In the genomic region with DNA sequence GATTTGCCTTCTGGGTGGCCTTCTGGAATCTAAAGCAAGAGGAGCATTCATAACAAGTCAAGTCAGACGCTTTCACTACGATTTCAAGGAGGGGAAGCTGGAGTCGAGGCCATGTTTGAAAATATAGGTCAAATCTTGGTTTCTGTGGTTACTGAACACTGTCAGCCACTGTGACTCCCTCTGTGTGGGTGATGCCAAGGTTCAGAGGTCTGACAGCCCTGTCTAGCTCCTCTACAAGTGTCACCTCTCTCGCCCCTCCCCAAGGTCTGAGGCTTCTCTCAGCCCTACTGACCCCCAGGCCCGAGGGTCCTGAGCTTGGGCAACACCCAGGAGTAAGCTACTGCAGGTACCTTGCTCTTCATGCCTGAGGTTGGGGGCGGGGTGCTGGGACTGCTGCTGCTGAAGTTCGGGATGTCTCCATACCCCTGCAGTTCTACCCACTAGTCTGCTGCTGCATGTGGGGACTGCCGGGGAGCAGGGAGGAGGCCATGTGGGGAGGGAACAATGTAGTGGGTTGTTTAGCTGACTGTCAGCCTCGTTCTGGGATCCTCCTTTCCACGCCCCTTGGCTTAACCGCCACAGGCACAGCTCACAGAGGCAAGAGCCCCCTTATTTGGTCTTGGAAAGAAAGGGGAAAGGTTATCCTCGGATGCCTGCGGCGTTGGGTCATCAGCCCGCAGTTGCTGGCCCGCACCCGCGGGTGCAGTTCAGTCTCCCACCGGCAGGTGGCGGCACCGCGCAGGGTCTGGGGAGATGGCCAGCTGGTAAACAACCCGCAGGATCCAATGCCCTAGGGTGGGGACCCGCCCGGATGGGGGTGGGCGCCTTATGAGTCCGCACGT, we compare ENCODE assay signal across 8 mouse cellular contexts. TPM values are rescaled to one million over a fixed set of nuclear protein-coding genes. Genes with fewer than 3 reads are reported as not detected.
DNase-seq lines count a peak whose midpoint lies in the region; ATAC-seq and TF ChIP-seq lines count a peak whose summit lies in the region.

No protein-coding gene starts in this region.

- no peaks in the 10 kb centered on the region for H3K9me3 ChIP-seq in heart, embryonic 13.5 days
- no peaks in the 10 kb centered on the region for H3K9me3 ChIP-seq in kidney, embryonic 16.5 days (ENCODE audit: low read length)

- peak; percentile 70; the same call in 1 of the 2 replicates for ATAC-seq in heart, embryonic 13.5 days (ENCODE audit: extremely low read depth, insufficient number of reproducible peaks, low FRiP score, low TSS enrichment)
- peak; percentile 80 for ATAC-seq in kidney, embryonic 16.5 days (ENCODE audit: low FRiP score, low TSS enrichment)
- peak; percentile 55 for ATAC-seq in monocyte, adult 5-6 weeks (replicated peaks; ENCODE audit: insufficient number of reproducible peaks, low FRiP score, low TSS enrichment, poor library complexity, severe bottlenecking)

- peak overlapping the region; percentile 77 for H3K9ac ChIP-seq in heart, embryonic 13.5 days
- peak overlapping the region; percentile 55 for H3K9ac ChIP-seq in kidney, embryonic 16.5 days (replicated peaks; ENCODE audit: low read length)
- no peak overlapping the region for H3K9ac ChIP-seq in liver, adult 2 months (ENCODE audit: low read depth, low read length)

- 11% methylated on average over 28 of the region's 28 CpGs for WGBS in heart, embryonic 13.5 days
- 14% methylated on average over 28 of the region's 28 CpGs for WGBS in kidney, embryonic 16.5 days
- WGBS in liver, adult 2 months = 18% methylated on average over 28 of the region's 28 CpGs

- peak; percentile 82 for TF ChIP-seq CTCF in liver, adult 2 months (IDR thresholded peaks at IDR 0.05; ENCODE audit: low read depth, low read length)

- H3K36me3 ChIP-seq in heart, embryonic 13.5 days = no peaks in the 10 kb centered on the region
- no peaks in the 10 kb centered on the region for H3K36me3 ChIP-seq in kidney, embryonic 16.5 days (ENCODE audit: insufficient read depth, low read length)
- no peaks in the 10 kb centered on the region for H3K36me3 ChIP-seq in liver, adult 2 months (ENCODE audit: control insufficient read depth, insufficient read depth, low read length)

- H3K27me3 ChIP-seq in heart, embryonic 13.5 days (replicated peaks) = no peaks in the 10 kb centered on the region
- H3K27me3 ChIP-seq in kidney, embryonic 16.5 days (ENCODE audit: insufficient read depth, low read length) = no peaks in the 10 kb centered on the region
- H3K27me3 ChIP-seq in liver, adult 2 months (ENCODE audit: control insufficient read depth, insufficient read depth, low read length) = peaks cover 10% of the 10 kb centered on the region; the same call in 1 of the 2 replicates

- peak overlapping the region; percentile 78 for H3K4me2 ChIP-seq in heart, embryonic 13.5 days
- peak overlapping the region; percentile 71 for H3K4me2 ChIP-seq in kidney, embryonic 16.5 days (replicated peaks; ENCODE audit: low read depth, low read length)

- peak; percentile 59 for DNase-seq in CD4-positive helper T cell, adult 2 months (ENCODE audit: low read depth, low spot score)
- DNase-seq in fibroblast of lung, adult 2 months (ENCODE audit: low read depth) = peak; percentile 67
- peak; percentile 8 for DNase-seq in liver, adult 2 months (ENCODE audit: extremely low read depth, low read depth, low spot score)
- peak; percentile 76 to 95 for DNase-seq in spleen, postnatal 4 days (ENCODE audit: low spot score in 2 of 2)

- H3K27ac ChIP-seq in brown adipose tissue, adult 24 weeks (replicated peaks; ENCODE audit: low read depth, low read length) = no peak overlapping the region
- H3K27ac ChIP-seq in heart, embryonic 13.5 days (replicated peaks) = 0 out of 2 replicates have a peak overlapping the region, but pooled peaks have one; percentile 5
- H3K27ac ChIP-seq in kidney, embryonic 16.5 days (ENCODE audit: low read length) = no peak overlapping the region
- no peak overlapping the region for H3K27ac ChIP-seq in liver, adult 2 months (replicated peaks; ENCODE audit: insufficient read depth, low read depth, low read length)

- H3K4me1 ChIP-seq in brown adipose tissue, adult 24 weeks (ENCODE audit: control insufficient read depth, insufficient read depth, insufficient read length, low read length) = no peaks in the 10 kb centered on the region
- peaks cover 24% of the 10 kb centered on the region for H3K4me1 ChIP-seq in heart, embryonic 13.5 days
- peaks cover 10% of the 10 kb centered on the region; the same call in 1 of the 2 replicates for H3K4me1 ChIP-seq in kidney, embryonic 16.5 days (ENCODE audit: insufficient read depth, low read length)
- no peaks in the 10 kb centered on the region for H3K4me1 ChIP-seq in liver, adult 2 months (ENCODE audit: control insufficient read depth, insufficient read depth, low read length)

- H3K4me3 ChIP-seq in brown adipose tissue, adult 24 weeks (ENCODE audit: insufficient read depth, low read depth, low read length) = peak overlapping the region; percentile 36
- H3K4me3 ChIP-seq in heart, embryonic 13.5 days = peak overlapping the region; percentile 52
- H3K4me3 ChIP-seq in kidney, embryonic 16.5 days (ENCODE audit: low read length) = peak overlapping the region; percentile 45
- 0 out of 2 replicates have a peak overlapping the region, but pooled peaks have one; percentile 16 for H3K4me3 ChIP-seq in liver, adult 2 months (ENCODE audit: insufficient read depth, low read depth, low read length)

- no peaks in the 10 kb centered on the region for H3K79me2 ChIP-seq in liver, adult 2 months (ENCODE audit: control insufficient read depth, insufficient read depth, low read length)

- TF ChIP-seq POLR2A in liver, adult 2 months (IDR thresholded peaks at IDR 0.05; ENCODE audit: extremely low read depth, insufficient read depth, low read length) = no peak

RNA-seq across cellular contexts. Expression of a gene that starts 43.7 kb away (rescaled TPM):
- polyA plus RNA-seq in brown adipose tissue, adult 24 weeks (2012; ENCODE audit: insufficient read depth, insufficient read length, missing spikeins) = 5.0 and 8.7 TPM in 2 replicates
- polyA plus RNA-seq in heart, embryonic 13.5 days (2015; fragmentation: Nextera tagmentation; extraction: Ambion mirVana) = 2.8 and 3.4 TPM in 2 replicates
- 1.6 and 2.3 TPM in 2 replicates for polyA plus RNA-seq in kidney, embryonic 16.5 days (2015; fragmentation: Nextera tagmentation; extraction: Ambion mirVana)
- total RNA-seq in liver, adult 2 months (2014; rRNA removed) = 0.37 and 0.40 TPM in 2 replicates
- 0.07 and 0.12 TPM in 2 replicates for polyA plus RNA-seq in liver, adult 2 months (2012; rRNA removed)
- 0.53 TPM in 1 of 3 replicates, not detected in the others for total RNA-seq in monocyte, adult 5-6 weeks (2017)

Comparison
In these comparisons a context has a peak if more than half of its experiments do, and no peak if none do; other contexts are left out.
1. DNase-seq: peak in every context shown above with its lines; median percentile 86 in spleen, postnatal 4 days; 67 in fibroblast of lung, adult 2 months; 59 in CD4-positive helper T cell, adult 2 months; 8 in liver, adult 2 months.